Mouse (Mus musculus) CH12.LX (cell line): ENCODE results near the gene Mrtfa. TPM values are rescaled to one million over a fixed set of nuclear protein-coding genes. Genes with fewer than 3 reads are reported as not detected.

Experiments used
- DNase-seq: peaks from one replicate; pipeline ENCODE4 v3.0.0-alpha.2; 2013; ENCODE audit errors: extremely low read depth
- H3K27ac ChIP-seq: 2 replicates; pipeline ENCODE4 v1.5.1; 2012; ENCODE audit warnings: low read depth, mild to moderate bottlenecking, control low read depth, moderate library complexity; ENCODE audit not compliant: insufficient read depth
- H3K27me3 ChIP-seq: replicated peaks from 2 replicates; pipeline ENCODE3; 2012; ENCODE audit warnings: inconsistent platforms
- H3K36me3 ChIP-seq, 2 experiments: replicated peaks in 1 of 2; 2 replicates each; pipeline versions ENCODE3 to v1.6.1; 2012; ENCODE audit warnings: inconsistent platforms in 1 of 2, low read length in 1 of 2, mild to moderate bottlenecking in 1 of 2, mixed read lengths in 1 of 2, moderate library complexity in 1 of 2; ENCODE audit not compliant: control insufficient read depth in 1 of 2, insufficient read depth in 1 of 2
- H3K4me1 ChIP-seq, 2 experiments: 2 replicates each; pipeline ENCODE4 v1.6.1; 2012; ENCODE audit warnings: inconsistent platforms in 1 of 2, moderate library complexity in 1 of 2; ENCODE audit not compliant: insufficient read depth in 2 of 2, control insufficient read depth in 1 of 2
- H3K4me2 ChIP-seq: 2 replicates; pipeline ENCODE4 v1.6.1; 2012; ENCODE audit warnings: low read depth, mild to moderate bottlenecking, control low read depth; ENCODE audit not compliant: poor library complexity, insufficient read depth, severe bottlenecking
- H3K4me3 ChIP-seq, 3 experiments: fragments of 150-350 bp in 1 of 3; sonication (generic) in 1 of 3; replicated peaks in 1 of 3; 2 replicates each; pipeline versions ENCODE3 to v1.5.1; 2011 to 2012; ENCODE audit warnings: low read depth in 2 of 3, low read length in 2 of 3, mild to moderate bottlenecking in 2 of 3, moderate library complexity in 2 of 3, control low read depth in 1 of 3, improper control_type of control experiment in 1 of 3, inconsistent platforms in 1 of 3, mixed read lengths in 1 of 3; ENCODE audit not compliant: poor library complexity in 1 of 3
- H3K79me2 ChIP-seq: replicated peaks from 2 replicates; pipeline ENCODE4 v1.6.1; 2012; ENCODE audit warnings: mild to moderate bottlenecking, moderate library complexity; ENCODE audit not compliant: control insufficient read depth, poor library complexity, insufficient read depth, severe bottlenecking; ENCODE audit errors: extremely low read depth
- H3K9ac ChIP-seq: 2 replicates; pipeline ENCODE4 v1.6.1; 2012; ENCODE audit warnings: low read depth, mild to moderate bottlenecking, control low read depth, moderate library complexity; ENCODE audit not compliant: insufficient read depth
- H3K9me3 ChIP-seq: replicated peaks from 2 replicates; pipeline ENCODE3; 2012; ENCODE audit warnings: low read length, inconsistent platforms, mixed read lengths
- BHLHE40 ChIP-seq: IDR thresholded peaks from 2 replicates; pipeline ENCODE4 v1.6.1; 2011; ENCODE audit warnings: mild to moderate bottlenecking, low read depth, low read length, improper control_type of control experiment
- CHD2 ChIP-seq: IDR thresholded peaks from 2 replicates; pipeline ENCODE4 v1.6.1; 2011; ENCODE audit warnings: low read length, improper control_type of control experiment
- CTCF ChIP-seq, 2 experiments: IDR thresholded peaks in 1 of 2; conservative IDR thresholded peaks in 1 of 2; 2 replicates each; pipeline ENCODE4 v1.5.1; 2011 to 2012; ENCODE audit warnings: low read depth in 2 of 2, low read length in 2 of 2, improper control_type of control experiment in 1 of 2, inconsistent platforms in 1 of 2, mild to moderate bottlenecking in 1 of 2, moderate library complexity in 1 of 2
- ELF1 ChIP-seq: IDR thresholded peaks from 2 replicates; pipeline ENCODE4 v1.6.1; 2014; ENCODE audit warnings: low read depth, mild to moderate bottlenecking, inconsistent platforms, low read length, improper control_type of control experiment
- EP300 ChIP-seq: IDR thresholded peaks from 2 replicates; pipeline ENCODE4 v1.6.1; 2011; ENCODE audit warnings: low read length, improper control_type of control experiment
- GABPA ChIP-seq: IDR thresholded peaks from 2 replicates; pipeline ENCODE4 v1.6.1; 2012; ENCODE audit warnings: low read depth, low read length, improper control_type of control experiment, inconsistent platforms; ENCODE audit not compliant: insufficient replicate concordance
- KAT2A ChIP-seq: IDR thresholded peaks from 2 replicates; pipeline ENCODE4 v1.6.1; 2012; ENCODE audit warnings: low read length, improper control_type of control experiment, inconsistent platforms; ENCODE audit not compliant: insufficient replicate concordance
- MAFK ChIP-seq: IDR thresholded peaks from 2 replicates; pipeline ENCODE4 v1.6.1; 2011; ENCODE audit warnings: low read length, improper control_type of control experiment; ENCODE audit not compliant: insufficient replicate concordance
- MAX ChIP-seq: IDR thresholded peaks from 2 replicates; pipeline ENCODE4 v1.6.1; 2011; ENCODE audit warnings: low read length, improper control_type of control experiment
- MYC ChIP-seq: IDR thresholded peaks from 2 replicates; pipeline ENCODE4 v1.6.1; 2011; ENCODE audit warnings: low read depth, mild to moderate bottlenecking, improper control_type of control experiment, low read length
- NELFE ChIP-seq: IDR thresholded peaks from 2 replicates; pipeline ENCODE4 v1.6.1; 2011; ENCODE audit warnings: low read depth, low read length, improper control_type of control experiment
- PAX5 ChIP-seq: IDR thresholded peaks from 2 replicates; pipeline ENCODE4 v1.6.1; 2012; ENCODE audit warnings: low read length, inconsistent platforms, mixed read lengths
- RAD21 ChIP-seq: IDR thresholded peaks from 2 replicates; pipeline ENCODE4 v1.6.1; 2011; ENCODE audit warnings: low read depth, mild to moderate bottlenecking, low read length, improper control_type of control experiment, moderate library complexity
- RCOR1 ChIP-seq: conservative IDR thresholded peaks from 2 replicates; pipeline ENCODE4 v1.6.1; 2012; ENCODE audit warnings: low read depth, mild to moderate bottlenecking, inconsistent platforms, low read length, improper control_type of control experiment
- TCF12 ChIP-seq: IDR thresholded peaks from 2 replicates; pipeline ENCODE4 v1.6.1; 2014; ENCODE audit warnings: low read depth, mild to moderate bottlenecking, inconsistent platforms, low read length, improper control_type of control experiment
- dilution Hi-C: fragments of 300-500 bp; cut with MboI; formaldehyde crosslinking; loops from 2 replicates; pipeline ENCODE4 v1.14.3; 2020; ENCODE audit warnings: low sequenced_read_pairs; ENCODE audit not compliant: extremely low pct_unique_long_range_greater_than_20kb, extremely low pct_ligation_motif_present
- in situ Hi-C: fragments of 300-500 bp; cut with MboI; formaldehyde crosslinking; loops from 3 replicates; pipeline ENCODE4 v1.14.3; 2019; ENCODE audit warnings: low sequenced_read_pairs, low pct_ligation_motif_present, low pct_unique_long_range_greater_than_20kb, mixed read lengths
- polyA plus RNA-seq: library from polyadenylated mRNA; unstranded; fragments of >175 nt; gene quantifications from 2 replicates; pipeline ENCODE4 v1.2.1, GENCODE M21; 2012; ENCODE audit warnings: low read depth; ENCODE audit not compliant: insufficient read length
- total RNA-seq, 2 experiments: library from RNA; depleted of rRNA; stranded (reverse); fragments of 300-350 nt in 1 of 2; fragments of >200 nt in 1 of 2; gene quantifications; 2 replicates each; pipeline ENCODE4 v1.2.3; 2012 to 2014

The Mrtfa gene
- total and polyA plus RNA-seq, 3 experiments = 4.6 to 23.2 (median 8.2) TPM

DNA sequence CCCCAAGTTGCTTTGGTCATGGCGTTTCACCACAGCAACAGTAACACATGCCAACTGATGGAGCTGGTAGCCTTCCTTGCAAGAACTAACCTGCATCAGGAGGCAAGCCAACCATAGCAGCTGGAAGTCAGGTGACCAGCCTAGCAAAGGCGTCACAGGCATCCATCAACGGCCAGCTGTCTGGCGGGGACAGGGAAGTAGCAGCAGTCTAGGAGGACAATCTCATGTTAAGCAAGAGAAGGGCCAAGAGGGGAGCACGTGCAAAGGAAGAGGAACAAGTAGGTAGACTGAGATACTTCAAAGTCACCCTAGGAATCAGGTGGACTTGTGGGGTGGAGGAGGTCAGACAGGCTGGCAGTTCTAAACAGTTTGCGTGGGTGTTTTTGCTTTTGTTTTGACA is 28.5 kb upstream of the Mrtfa start:
- H3K4me1 ChIP-seq = peaks cover 2 to 3% of the 10 kb centered on the region in 2 experiments; a peak in 1 of 4 replicates
- dilution Hi-C loops = no loop called here
- H3K27me3 ChIP-seq = no peaks in the 10 kb centered on the region
- H3K27ac ChIP-seq = no peak overlapping the region
- peaks cover 5% of the 10 kb centered on the region for H3K9me3 ChIP-seq
- no peak overlapping the region for H3K4me3 ChIP-seq
- no peak overlapping the region for H3K4me2 ChIP-seq
- no peak overlapping the region for H3K9ac ChIP-seq
- no peak for DNase-seq
- no peaks in the 10 kb centered on the region for H3K36me3 ChIP-seq
- H3K79me2 ChIP-seq = no peaks in the 10 kb centered on the region
- TF ChIP-seq BHLHE40 = peak; percentile 25; the same call in 1 of the 2 replicates
- TF ChIP-seq MAX = no peak
- TF ChIP-seq, all 38 proteins: peak for 1
- in situ Hi-C loops = no loop called here

DNA sequence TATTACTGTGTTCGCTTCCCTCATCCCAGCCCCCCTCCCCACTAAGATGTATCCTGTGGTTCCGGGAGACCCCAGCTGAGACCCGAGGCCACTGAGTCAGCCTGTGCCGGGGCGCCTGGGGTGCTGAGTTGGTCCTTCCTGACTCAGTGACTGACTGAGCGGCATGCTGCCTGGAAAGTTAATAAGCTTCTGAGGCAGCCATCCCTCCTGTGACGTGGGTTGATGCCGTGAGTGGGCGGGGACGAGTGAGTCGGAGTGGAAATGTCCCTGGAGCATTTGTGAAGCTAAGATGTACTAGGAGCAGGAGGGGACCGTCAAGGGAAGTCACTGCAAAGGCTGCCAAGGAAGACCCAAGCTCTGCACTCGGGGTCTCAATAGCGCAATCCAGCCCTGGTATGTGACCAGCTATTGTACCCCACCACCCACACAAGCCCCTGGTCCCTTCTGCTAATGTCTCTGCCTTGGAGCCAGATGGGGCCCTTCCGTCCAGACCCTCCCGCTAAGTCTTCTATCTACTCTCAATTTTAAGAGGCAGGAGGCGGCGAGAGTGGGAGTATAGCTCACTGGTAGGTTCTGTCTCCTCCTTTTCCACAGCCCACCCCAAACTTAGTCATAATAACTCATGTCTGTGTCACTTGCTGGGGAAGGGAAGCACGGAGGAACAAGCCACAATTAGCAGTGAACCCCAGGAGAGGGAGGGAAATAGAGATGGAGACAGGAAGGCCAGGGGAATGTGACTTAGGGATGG is 26.5 kb upstream of the Mrtfa start:
- Histone ChIP-seq H3K27me3 (no peaks in the 10 kb centered on the region), H3K4me1 (peaks cover 3 to 4% of the 10 kb centered on the region in 2 experiments; a peak in 1 of 4 replicates), H3K36me3 (no peaks in the 10 kb centered on the region), H3K27ac (no peak overlapping the region), H3K4me3 (no peak overlapping the region), H3K9me3 (peaks cover 5% of the 10 kb centered on the region), H3K9ac (no peak overlapping the region), H3K79me2 (no peaks in the 10 kb centered on the region), H3K4me2 (no peak overlapping the region)
- in situ Hi-C loops = no loop called here
- TF ChIP-seq EP300 (no peak), RAD21 (no peak), PAX5 (no peak), CTCF (conservative IDR thresholded peaks at IDR 0.05 in 1 of 2, IDR thresholded peaks at IDR 0.05 in 1 of 2; ENCODE audit: low read depth in 2 of 2, low read length in 2 of 2) (no peak), TCF12 (no peak), KAT2A (no peak), MYC (no peak), NELFE (no peak), ELF1 (no peak), RCOR1 (no peak), MAFK (no peak), CHD2 (no peak), GABPA (no peak)
- dilution Hi-C loops = no loop called here
- DNase-seq = no peak
